Mouse (Mus musculus): ENCODE results near the gene Ptprj.

Ptprj gene

DNA sequence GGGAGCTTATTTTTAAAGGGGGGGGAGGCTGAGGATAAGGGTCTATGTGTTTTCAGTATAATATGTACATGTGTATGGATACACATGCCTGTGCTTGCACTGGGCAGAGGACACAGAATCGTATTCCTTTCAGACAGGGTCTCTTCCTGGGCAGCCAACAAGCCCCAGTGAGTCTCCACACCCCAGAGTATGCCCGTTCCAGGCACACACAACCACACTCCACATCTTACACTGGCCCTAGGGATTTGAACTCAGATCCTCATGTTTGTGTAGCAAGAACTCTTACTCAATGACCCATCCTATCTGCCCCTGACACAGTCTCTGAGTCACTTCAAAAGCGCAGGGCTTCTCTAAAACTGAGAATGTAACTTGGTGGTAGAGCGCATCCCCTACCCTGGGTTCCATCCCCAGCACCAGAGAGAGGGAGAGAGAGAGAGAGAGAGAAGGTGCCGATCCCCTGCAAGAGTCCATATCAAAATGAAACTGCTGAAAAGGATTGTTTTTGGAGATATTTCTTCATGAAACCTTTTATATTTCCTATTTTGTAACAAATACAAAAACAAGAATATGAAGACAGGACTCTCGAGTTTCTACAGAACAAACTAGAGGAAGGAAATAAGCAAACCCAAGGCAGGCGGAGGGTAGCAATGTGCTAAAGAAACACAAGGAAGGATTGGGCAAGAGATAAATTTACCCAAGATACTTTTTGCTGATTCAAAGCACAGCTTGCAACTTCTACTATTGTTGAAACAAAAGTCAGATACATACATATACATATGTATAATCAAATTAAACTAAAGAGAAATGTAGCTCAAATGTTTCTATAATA lies 2.8 kb downstream of the Ptprj start:
- DNase-seq: peak; percentile 5

- DNase-seq: peak; percentile 4
Observed at GRCm38 (mm10) chr2:90576936-90577335, 3.5 kb downstream of the Ptprj start.

DNA sequence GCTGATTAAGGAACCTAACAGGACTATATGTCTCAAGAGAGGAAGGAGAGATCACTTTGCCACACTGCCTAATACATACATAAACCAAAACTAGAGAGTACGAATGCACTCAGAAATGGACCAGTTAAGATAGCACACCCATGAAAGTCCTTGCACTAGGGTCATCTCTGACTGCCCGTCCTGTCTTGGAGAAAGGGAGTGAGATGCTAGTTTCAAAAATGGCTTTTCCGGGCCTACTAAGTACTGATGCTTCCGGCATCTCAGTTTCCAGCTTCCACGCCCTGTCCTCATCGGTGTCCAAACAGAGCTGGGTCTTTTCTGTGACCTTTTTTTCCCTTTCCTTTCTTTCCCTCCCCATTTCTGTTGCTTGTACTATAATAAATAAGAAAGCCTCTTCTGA lies 4.0 kb downstream of the Ptprj start:
- DNase-seq: peak; percentile 0

DNA sequence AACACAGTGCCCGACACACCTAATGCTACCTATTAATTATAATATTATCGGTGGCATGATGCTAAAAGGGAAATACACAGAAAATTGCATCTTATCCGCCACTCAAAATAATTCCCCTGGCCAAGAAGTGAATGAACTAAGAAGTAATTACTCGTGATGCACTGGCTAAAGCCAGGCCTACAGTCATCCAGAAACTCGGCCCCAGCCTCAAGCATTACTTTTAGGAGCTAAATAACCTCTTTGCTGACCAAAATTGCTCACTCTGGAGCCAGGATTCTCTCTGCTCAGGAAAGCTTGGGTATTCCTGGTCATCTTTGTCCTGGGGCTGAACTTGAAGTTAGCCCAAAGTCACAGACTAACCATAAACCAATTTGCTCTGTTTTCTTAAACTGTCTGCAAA lies 4.7 kb downstream of the Ptprj start:
- peak; percentile 2 for DNase-seq

DNA sequence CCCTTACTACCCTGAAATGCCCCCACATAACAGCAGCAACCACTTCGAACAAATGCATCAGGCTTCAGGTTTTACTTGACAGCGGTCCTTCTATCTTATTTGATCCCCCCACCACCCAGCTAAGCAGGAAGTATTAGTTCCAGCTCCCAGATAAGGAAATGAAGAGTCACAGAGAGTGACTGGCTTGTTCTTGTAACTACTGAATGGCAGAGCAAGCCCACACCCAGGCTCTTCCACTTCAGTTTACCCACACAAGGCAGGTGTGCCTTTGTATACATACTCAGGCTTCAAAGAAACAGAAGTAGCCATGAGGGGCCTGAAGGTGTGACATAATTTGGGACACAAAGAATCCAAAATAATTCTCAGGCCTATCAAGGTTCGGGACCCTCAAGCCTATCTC lies 5.3 kb downstream of the Ptprj start:
- DNase-seq: peak; percentile 1

DNA sequence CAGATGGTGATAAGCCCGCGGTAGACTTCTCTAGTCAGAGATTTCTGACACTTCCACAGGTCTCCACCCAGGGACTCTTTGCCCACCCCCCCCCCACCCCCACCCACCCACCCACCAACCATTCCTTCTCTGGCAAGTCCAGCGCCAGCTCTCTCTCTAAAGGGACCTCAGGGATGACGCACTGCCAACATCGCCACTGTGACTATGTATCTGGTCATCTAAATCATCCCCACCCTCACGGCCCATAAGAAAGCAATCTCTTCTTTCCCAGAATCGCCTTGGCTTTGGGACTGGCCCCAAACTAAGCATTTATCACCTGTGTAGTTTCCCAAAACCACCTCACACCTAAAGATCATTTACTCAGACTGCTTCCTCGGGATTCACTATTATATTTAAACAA lies 5.9 kb downstream of the Ptprj start:
- DNase-seq: peak; percentile 1

DNA sequence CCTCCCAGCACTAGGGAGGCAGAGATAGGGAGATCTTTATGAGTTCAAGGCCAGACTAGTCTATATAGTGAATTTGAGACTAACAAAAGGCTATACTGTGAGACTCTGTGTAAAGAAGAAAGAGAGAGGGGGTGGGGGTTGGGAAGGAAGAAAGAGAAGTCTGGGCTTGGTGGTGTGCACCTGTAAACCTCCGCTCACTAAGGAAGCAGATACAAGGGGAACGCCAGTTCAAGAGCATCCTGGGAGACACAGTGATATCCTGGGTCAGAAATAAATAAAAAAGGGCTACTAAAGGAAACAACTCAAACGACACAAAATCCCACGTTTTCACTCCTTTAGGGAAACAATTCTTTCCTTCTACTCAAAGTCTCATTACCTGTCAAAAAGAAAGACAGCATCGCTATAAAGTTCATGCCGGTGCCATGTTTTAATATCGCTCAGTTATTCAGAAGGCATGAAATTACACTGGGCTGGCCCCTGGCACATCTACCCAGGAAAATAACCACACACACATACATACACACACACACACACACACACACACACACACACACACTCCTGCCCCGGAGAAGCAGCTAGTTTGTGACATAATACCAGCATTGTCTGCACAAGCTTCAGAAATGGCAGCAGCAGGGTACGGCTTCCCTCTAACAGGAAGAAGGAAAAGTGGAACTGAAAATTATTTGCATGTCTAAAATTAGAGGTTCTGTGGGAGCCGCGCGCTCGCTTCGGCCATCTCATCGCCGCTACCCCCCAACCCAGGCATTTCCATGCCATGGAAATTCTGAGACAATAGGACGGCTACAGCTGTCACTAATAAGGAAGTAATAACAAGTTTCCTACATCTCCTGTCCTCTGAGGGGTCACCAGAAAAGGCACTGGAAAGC lies 6.6 kb downstream of the Ptprj start:
- peak; percentile 2 for DNase-seq

- DNase-seq: peak; percentile 2
Observed at GRCm38 (mm10) chr2:90572126-90572525, 8.3 kb downstream of the Ptprj start.

DNA sequence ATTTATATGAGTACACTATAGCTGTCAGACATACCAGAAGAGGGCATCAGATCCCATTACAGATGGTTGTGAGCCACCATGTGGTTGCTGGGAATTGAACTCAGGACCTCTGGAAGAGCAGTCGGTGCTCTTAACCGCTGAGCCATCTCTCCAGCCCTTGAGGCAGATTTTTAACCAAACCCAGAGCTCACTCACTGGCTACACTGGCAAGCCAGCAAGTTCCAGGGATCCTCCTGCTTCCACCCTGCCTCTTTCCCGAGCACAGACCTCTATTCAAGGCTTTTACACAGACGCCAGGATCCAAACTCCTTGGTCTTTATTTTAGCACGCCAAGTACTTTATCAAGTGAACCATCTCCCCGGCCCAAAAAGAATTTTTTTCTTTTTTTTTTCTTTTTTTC lies 9.0 kb downstream of the Ptprj start:
- peak; percentile 1 for DNase-seq

- no peak for DNase-seq
Observed at GRCm38 (mm10) chr2:90570871-90571270, 9.6 kb downstream of the Ptprj start.

GRCm38 (mm10) chr2:90570216-90570615 lies 10.2 kb downstream of the Ptprj start:
- DNase-seq: peak; percentile 5

DNA sequence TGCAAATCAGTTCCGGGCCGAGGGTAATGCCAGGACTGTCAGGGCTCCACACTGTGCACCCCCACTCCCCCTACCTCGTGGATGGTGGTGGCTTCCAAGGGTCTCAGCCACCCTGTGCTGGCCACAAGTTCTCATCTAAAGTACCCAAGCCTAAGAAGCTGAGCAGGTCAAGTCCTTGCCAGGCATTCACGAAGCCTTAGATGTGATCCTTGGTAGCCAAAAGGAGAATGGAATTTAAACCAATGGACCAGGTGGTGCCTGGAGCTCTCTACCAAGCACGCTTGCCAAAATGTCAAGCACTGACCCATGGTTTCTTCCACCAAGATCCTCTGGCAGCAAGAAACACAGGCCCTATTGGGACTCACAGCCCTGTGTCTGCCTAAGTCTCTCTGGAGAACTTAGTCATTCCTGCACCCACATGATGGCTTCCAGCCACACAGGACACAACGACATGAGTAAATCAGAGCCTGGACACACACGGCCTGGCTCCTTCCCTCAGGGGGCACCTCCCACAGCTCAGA lies 11.4 kb downstream of the Ptprj start:
- peak; percentile 54 for DNase-seq

DNA sequence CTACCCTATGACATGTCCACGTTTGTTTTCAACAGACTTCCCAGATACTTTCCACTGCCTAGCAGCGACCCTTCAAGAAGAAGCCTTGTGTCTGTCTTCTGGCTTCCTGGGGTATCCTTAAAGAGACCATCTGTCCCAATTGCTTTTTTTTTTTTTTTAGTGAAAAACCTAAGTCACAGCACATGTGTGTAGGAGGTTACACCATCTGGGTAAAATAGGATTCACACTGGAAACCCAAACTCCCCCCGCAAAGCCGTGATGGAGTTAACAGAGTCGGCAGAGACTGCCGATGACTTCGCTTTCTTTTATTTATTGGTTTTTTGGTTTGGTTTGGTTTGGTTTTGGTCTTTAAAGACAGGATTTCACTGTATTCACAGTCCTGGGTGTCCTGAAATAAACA lies 12.4 kb downstream of the Ptprj start:
- DNase-seq: no peak

DNA sequence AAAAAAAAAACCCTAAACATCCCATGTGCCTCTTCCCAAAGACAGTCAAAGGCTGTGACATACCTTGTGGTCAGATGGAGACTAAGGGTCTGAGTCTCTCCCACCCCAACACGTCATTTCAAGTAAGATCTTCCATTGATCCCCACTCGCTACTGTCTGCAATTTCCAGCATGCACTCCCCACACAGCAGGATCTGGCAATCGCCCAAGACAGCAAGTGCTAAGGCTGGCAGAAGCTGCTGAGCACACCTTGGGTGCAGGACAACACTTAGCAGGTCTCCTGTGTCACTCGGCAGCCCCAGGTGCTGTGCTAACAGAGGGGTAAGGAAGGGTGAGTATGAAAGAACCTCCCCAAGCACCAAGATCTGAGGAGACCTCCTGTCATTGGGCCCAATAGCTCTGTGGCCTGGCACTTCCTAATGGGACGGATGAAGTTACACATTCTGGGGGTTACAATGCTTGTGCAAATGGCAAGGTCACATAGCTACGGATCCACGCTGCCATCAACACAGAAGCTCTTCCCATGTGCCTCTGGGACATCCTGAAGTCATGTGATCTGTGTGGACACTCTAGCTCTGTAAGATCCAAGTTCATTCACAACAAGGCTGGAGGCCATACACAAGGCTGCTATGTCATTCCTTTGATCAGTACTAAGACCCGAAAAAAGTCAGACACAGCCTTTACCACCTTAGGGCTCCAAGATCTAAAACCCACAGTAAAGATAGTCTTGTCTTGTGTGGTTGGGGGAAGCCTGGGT lies 13.5 kb downstream of the Ptprj start:
- peak; percentile 73 for DNase-seq

DNA sequence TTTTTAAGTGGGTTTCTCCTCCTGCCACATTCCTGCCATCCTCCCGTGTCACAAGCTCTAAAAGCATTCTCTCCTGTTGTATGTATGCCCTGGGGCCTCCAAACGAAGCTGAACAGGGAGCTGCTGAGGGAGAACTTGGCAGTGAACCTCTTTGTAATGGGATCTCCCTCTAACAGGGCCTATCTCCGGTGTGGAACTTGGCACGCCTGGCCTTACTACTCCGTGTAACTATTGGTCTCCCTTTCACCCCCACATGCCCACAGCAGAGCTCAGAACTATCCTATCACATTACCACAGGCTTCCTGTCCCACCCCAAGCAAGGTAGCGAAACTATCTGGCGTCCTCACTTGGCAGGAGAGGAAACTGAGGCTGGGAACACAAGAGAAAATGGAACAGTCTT lies 14.4 kb downstream of the Ptprj start:
- DNase-seq: peak; percentile 59

DNA sequence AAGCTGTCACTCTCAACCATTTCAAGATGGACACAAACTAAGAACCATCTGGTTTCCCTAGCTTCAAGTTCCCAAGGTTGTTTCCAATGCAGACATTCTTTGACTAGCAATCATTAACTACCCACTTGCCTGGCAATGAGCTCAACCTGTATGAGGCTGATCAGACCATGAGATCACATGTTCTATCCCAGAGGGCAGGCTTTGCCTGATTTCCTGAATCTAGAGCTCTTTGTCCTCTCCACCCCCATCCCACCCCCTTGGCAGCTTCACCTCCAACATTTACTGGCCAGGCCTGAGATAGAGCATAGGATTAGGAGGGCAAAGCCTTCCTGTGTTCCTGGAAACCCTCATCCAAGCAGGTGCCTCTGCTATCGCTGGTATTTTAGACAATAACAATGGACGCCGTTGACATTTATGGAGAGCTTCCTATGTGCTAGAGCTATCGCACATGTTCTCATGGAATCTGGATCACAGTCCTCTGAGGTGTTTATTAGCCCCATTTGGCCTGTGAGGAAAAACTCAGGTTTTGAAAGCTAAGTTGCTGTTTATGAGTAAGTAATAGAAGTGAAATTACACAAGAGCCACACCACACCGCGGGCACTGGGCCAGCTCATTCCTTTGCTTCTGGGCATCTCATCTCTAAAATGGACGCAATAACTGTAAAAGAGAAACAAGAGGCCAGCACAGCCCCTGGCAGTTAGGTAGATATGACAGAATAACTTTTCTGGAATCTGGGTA lies 15.1 kb downstream of the Ptprj start:
- peak; percentile 79 for DNase-seq

GRCm38 (mm10) chr2:90564552-90564951 lies 15.9 kb downstream of the Ptprj start:
- DNase-seq: no peak

GRCm38 (mm10) chr2:90563171-90563570 lies 17.3 kb downstream of the Ptprj start:
- no peak for DNase-seq

DNA sequence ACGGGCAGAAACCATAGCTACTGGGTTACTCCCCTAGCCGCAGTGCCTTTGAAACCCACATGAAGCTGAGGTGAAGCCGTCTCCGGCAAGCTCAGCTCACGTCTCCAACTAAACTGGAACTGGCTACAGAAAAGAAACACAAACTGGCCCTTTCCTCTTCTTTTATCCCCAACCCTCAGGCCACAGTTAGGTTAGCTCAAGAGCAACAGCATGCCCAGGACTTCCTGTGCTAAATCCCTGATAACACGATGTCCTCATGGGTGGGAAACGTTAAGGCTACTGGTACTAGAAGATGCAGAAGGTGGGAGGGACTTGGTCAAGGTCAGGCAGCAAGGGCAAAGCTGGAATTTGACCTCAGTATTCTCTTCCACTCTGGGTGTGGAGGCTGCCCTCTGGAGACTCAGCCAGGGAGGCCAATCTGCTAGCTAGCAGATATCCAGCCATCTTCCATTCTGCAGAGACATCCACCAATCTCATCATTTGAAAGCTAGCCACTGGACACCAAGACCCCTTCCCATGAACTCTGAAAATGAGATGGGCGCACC lies 18.2 kb downstream of the Ptprj start:
- DNase-seq: peak; percentile 43

DNA sequence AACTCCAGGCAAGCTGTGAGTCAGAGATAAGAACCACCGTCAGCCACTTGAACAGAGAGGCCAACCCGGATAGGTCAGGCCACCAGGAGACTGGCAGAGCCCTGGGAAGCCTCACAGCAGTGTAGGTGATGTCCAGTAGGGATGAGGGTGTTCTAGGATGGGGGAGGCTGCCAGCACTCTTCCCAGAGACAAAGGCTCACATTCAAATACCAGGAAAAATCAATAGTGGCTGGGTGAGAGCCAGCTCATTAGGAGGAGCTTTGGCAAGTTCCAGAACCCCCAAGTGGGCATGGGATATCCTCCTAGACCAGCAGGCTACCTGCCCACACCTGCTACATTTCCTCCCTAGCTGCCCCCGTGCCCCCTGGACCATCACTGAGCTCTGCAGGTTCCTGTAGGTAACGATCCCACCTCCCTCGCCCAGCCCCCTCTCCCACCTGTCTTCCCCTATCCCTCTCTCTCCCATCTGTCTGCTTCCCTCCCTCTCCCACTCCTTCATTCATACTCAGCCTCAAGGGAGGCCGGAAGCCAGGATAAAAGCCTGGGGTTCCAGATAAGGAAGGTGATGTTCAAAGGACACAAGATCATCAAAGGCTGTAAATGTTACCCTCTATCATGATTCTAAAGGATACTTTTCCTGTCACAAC lies 20.1 kb downstream of the Ptprj start:
- no peak for DNase-seq

DNA sequence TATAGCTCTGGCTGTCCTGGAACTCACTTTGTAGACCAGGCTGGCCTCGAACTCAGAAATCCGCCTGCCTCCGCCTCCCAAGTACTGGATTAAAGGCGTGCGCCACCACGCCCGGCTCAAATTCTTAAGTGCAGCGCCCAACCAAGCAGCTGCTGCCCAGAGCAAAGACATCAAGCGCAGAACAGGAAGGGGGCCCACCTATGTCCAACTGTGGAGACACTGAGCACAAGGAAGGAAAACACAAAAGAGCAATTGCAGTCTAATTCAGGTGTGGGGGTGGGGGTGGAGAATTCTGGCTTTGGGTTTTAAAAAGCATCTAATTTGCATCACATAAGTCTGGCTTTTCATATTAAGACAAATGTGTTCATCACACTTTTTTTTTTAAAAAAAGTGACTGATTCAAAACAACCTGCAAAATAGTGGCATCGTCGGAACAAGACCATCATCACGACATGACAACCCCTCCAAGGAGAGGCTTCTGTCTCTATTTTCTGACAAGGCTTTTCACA lies 20.7 kb downstream of the Ptprj start:
- DNase-seq: no peak
